Mouse (Mus musculus) forebrain, embryonic 14.5 days (tissue): ENCODE data around the gene Col15a1. TPM values are rescaled to one million over a fixed set of nuclear protein-coding genes. Genes with fewer than 3 reads are reported as not detected.

Experiments
- ATAC-seq: fragments of 200-750 bp; cut with Nextera tagmentation; 2 replicates; pipeline ENCODE4 v1.8.0; 2017; ENCODE audit warnings: mild to moderate bottlenecking, moderate library complexity
- DNase-seq: peaks from one replicate; pipeline ENCODE4 v3.0.0-alpha.2; 2015; ENCODE audit warnings: low spot score
- H3K27ac ChIP-seq: fragments of 300-500 bp; sonication (generic); 2 replicates; pipeline ENCODE4 v1.5.1; 2014; ENCODE audit warnings: low read depth, mild to moderate bottlenecking, control low read depth, low read length, moderate library complexity
- H3K27me3 ChIP-seq: fragments of 300-500 bp; sonication (generic); replicated peaks from 2 replicates; pipeline ENCODE4 v1.6.1; 2014; ENCODE audit warnings: low read length, control low read depth, mixed read lengths; ENCODE audit not compliant: control insufficient read depth, insufficient read depth
- H3K36me3 ChIP-seq: fragments of 300-500 bp; sonication (generic); 2 replicates; pipeline ENCODE4 v1.6.1; 2014; ENCODE audit warnings: low read length, control low read depth; ENCODE audit not compliant: control insufficient read depth, insufficient read depth
- H3K4me1 ChIP-seq: fragments of 300-500 bp; sonication (generic); 2 replicates; pipeline ENCODE4 v1.6.1; 2014; ENCODE audit warnings: antibody characterized with exemption, low read length, control low read depth; ENCODE audit not compliant: control insufficient read depth, insufficient read depth
- H3K4me2 ChIP-seq: fragments of 300-500 bp; sonication (generic); 2 replicates; pipeline ENCODE4 v1.6.1; 2014; ENCODE audit warnings: mild to moderate bottlenecking, control low read depth, low read length
- H3K4me3 ChIP-seq: fragments of 300-500 bp; sonication (generic); 2 replicates; pipeline ENCODE4 v1.5.1; 2014; ENCODE audit warnings: low read depth, low read length, control low read depth
- H3K9ac ChIP-seq: fragments of 300-500 bp; sonication (generic); 2 replicates; pipeline ENCODE4 v1.6.1; 2014; ENCODE audit warnings: mild to moderate bottlenecking, low read length, control low read depth, moderate library complexity
- H3K9me3 ChIP-seq: fragments of 300-500 bp; sonication (generic); replicated peaks from 2 replicates; pipeline ENCODE4 v1.6.1; 2016; ENCODE audit warnings: low read length, control low read depth, mixed read lengths; ENCODE audit not compliant: control insufficient read depth
- WGBS: fragments of 180-500 bp; shearing (Covaris S2); extraction: QIAGEN DNeasy Blood & Tissue Kit; methylation state at CpG from one replicate; pipeline ENCODE4 v1.1.7; 2014; 5-methylcytosine and 5-hydroxymethylcytosine counted together
- polyA plus RNA-seq: library from polyadenylated mRNA; unstranded; fragments of >200 nt; fragmentation: Nextera tagmentation; extraction: Ambion mirVana; gene quantifications from 2 replicates; pipeline ENCODE4 v1.2.1, GENCODE M21; 2014

Gene Col15a1
- polyA plus RNA-seq, 1 experiment from 2014 or later = 1.9 TPM

DNA sequence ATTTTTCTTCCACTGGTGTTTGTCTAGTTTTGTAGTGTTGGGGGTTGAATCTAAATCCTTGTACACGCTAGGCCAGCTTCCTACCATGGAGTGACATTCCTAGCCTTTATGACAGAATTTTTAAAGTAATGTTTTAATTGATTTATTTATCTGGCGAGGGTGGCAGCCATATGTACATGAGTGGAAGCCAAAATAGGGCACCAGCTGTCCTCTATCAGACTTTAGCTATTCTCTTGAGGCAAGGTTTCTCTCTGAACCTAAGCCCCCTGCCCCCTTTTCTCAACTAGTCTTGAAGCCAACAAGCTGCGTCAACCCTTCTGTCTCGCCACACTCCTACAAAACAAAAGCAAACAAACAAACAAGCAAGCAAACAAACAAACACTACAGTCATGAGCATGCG lies 57.6 kb downstream of the Col15a1 start:
- 72% methylated on average over 5 of the region's 5 CpGs for WGBS
- DNase-seq (peak; percentile 47), ATAC-seq (no peak)
- no peak overlapping the region for H3K27ac ChIP-seq
- H3K36me3 ChIP-seq = no peaks in the 10 kb centered on the region
- H3K4me3 ChIP-seq = no peak overlapping the region
- H3K9ac ChIP-seq = no peak overlapping the region
- no peaks in the 10 kb centered on the region for H3K9me3 ChIP-seq
- no peaks in the 10 kb centered on the region for H3K27me3 ChIP-seq
- no peaks in the 10 kb centered on the region for H3K4me1 ChIP-seq
- no peak overlapping the region for H3K4me2 ChIP-seq

DNA sequence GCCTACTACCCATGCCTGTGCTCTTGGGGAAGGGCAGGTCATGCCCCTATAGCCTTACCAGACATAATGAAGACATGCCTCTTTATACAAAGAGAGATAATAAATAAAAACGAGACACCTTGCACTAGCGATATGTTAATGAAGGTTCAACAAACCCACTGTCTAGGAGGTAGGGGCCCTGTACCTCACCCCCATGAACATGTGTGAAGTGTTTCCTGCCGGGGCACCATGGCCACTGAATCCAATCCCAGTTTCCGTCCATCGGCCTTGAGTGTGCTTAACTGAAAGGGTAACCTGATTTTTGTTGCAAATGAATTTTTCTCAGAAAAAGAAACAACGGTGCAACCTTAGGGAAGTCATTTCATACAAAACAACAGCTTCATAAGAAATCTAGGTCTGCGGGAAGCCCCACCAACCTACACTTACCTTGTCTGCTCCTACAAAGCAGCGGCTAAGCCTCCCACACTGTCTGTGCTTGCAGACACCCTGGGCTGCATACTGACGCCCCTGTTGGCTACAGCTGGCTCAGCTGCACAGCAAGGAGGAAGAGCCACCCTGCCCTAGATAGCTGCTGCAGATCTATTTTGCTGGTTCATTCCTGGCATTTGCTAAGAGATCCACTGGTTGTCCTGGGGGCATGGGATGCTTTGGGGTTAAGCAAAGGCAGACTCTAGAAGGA lies 64.6 kb downstream of the Col15a1 start:
- no peak overlapping the region for H3K27ac ChIP-seq
- no peaks in the 10 kb centered on the region for H3K9me3 ChIP-seq
- ATAC-seq (no peak), DNase-seq (no peak)
- no peaks in the 10 kb centered on the region for H3K27me3 ChIP-seq
- no peak overlapping the region for H3K4me3 ChIP-seq
- H3K9ac ChIP-seq = no peak overlapping the region
- WGBS = 83% methylated on average over 9 of the region's 9 CpGs
- H3K4me2 ChIP-seq = no peak overlapping the region
- H3K4me1 ChIP-seq = no peaks in the 10 kb centered on the region
- H3K36me3 ChIP-seq = no peaks in the 10 kb centered on the region

DNA sequence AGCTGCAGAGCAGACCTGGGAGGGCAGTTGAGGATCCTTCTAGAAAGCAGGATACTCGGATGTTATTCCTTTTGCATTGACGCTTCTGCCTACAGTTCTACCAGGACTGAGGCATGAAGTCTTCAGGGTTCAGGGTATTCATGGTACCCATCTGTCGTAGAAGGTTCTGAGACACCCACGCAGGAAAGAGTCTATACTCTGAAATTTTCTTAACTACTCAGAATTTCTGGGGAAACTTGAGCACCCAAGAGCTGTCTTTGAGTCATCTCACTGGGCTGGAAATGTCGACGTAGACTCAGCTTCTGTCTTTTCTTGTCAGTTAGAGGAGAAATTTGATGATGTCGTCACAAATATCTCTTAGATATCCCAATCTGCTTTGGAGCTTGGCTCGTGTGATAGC lies 65.8 kb downstream of the Col15a1 start:
- no peak for DNase-seq
- WGBS = 86% methylated on average over 8 of the region's 8 CpGs

DNA sequence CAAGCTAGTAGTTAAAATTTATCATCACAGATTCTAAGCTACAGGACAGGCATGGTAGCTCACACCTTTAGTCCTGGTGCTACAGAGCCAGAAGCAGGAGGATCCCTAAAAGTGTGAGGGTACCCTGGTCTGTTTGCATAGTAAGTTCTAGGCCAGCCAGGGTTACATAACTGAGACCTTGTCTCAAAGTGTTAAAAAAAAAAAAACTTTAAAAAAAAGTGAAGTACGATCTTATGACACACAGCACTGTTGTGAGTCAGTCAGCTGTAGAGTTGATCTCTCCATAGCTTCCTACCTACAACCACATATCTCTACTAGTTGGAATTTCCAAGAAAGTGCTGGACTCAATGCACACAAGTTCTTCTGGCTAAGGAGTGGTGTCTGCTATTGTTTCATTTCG lies 67.0 kb downstream of the Col15a1 start:
- Histone ChIP-seq H3K4me1 (no peaks in the 10 kb centered on the region), H3K9ac (no peak overlapping the region), H3K36me3 (no peaks in the 10 kb centered on the region), H3K9me3 (no peaks in the 10 kb centered on the region), H3K4me3 (no peak overlapping the region), H3K4me2 (no peak overlapping the region), H3K27me3 (no peaks in the 10 kb centered on the region), H3K27ac (no peak overlapping the region)
- DNase-seq (no peak), ATAC-seq (no peak)
- 86% methylated on average over 2 of the region's 2 CpGs for WGBS

More for the DNA sequence above, 65.8 kb downstream of the Col15a1 start:
- no peak overlapping the region for H3K4me2 ChIP-seq
- no peaks in the 10 kb centered on the region for H3K27me3 ChIP-seq
- H3K36me3 ChIP-seq = no peaks in the 10 kb centered on the region
- H3K9me3 ChIP-seq = no peaks in the 10 kb centered on the region
- no peak for ATAC-seq
- H3K9ac ChIP-seq = no peak overlapping the region
- H3K4me1 ChIP-seq = no peaks in the 10 kb centered on the region
- H3K4me3 ChIP-seq = no peak overlapping the region
- H3K27ac ChIP-seq = no peak overlapping the region

DNA sequence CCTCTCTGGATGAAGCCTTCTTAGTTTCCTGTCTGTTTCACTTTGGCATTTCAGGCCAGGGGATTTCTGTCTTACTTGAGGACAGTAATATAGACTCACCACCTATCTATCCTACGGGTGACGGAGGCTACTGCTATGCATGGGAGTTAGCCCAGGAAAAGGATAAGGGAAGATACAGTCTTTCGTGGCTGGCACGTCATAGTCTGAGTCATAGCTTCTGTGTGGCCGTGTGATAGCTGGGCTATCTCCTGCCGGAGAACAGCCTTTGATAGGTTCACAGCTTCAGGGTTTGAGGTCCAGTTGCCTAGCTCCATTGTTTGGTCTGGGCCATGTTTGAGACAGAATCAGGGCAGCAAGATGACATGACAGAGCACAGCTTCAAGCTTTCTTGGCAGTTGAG lies 70.4 kb downstream of the Col15a1 start:
- ATAC-seq (no peak), DNase-seq (no peak)
- no peaks in the 10 kb centered on the region for H3K4me1 ChIP-seq
- 90% methylated on average over 6 of the region's 6 CpGs for WGBS
- H3K4me2 ChIP-seq = no peak overlapping the region
- no peak overlapping the region for H3K9ac ChIP-seq
- H3K9me3 ChIP-seq = no peaks in the 10 kb centered on the region
- H3K27me3 ChIP-seq = no peaks in the 10 kb centered on the region
- H3K4me3 ChIP-seq = no peak overlapping the region
- H3K27ac ChIP-seq = no peak overlapping the region
- H3K36me3 ChIP-seq = no peaks in the 10 kb centered on the region

DNA sequence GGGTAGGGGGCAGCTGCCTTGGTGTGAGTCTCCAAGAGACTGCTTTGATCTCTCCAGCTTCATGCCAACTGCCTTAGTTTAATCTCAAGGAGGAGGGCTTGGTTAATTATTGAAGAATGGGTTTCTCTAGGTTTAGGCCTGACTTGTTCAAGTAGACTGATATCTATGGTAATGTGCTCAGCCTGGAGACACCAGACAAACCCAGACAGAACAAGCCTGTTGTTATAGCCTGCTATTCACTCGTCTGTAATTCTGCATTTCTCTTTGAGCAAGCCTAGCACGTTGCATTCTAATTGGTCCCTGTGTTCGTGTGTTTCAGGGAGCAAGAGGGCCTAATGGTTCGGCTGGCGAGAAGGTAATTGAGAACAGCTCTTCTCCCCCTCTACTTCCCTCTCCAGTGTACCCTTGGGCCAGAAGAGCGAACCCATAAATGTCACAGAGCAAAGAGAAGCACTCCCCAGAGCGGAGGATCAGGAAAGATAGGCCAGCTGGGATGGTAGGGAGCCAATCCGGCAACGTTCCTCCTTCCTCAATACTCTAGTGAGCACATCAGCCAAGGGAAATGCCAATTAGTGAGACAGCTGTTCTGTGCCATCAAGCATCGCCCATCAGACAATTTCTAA lies 71.2 kb downstream of the Col15a1 start:
- no peak overlapping the region for H3K4me2 ChIP-seq
- H3K27ac ChIP-seq = no peak overlapping the region
- H3K36me3 ChIP-seq = no peaks in the 10 kb centered on the region
- no peaks in the 10 kb centered on the region for H3K27me3 ChIP-seq
- peak; percentile 12 for DNase-seq
- no peak for ATAC-seq
- H3K4me1 ChIP-seq = no peaks in the 10 kb centered on the region
- no peak overlapping the region for H3K4me3 ChIP-seq
- H3K9ac ChIP-seq = no peak overlapping the region
- 45% methylated on average over 10 of the region's 10 CpGs for WGBS
- H3K9me3 ChIP-seq = no peaks in the 10 kb centered on the region

DNA sequence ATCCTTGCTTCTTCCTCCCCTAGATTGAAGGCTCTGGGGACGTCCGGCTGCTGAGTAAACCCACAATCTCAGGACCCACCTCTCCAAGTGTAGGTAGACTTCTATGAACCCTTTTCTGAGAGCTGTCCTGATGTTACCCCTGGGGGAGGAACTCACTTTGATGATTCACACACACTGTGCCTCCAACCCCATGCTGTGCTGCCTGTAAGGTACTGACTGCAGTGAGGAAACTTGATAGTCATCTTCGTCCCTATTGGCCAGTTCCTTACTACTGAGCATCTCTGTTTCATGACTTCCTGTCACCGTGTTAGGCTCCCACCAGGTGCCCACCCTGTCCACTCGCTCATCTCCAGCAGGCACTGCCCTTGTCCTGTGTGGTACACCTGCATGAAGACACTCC lies 72.2 kb downstream of the Col15a1 start:
- H3K4me3 ChIP-seq = no peak overlapping the region
- no peak overlapping the region for H3K9ac ChIP-seq
- H3K4me2 ChIP-seq = no peak overlapping the region
- no peaks in the 10 kb centered on the region for H3K4me1 ChIP-seq
- no peaks in the 10 kb centered on the region for H3K27me3 ChIP-seq
- DNase-seq (no peak), ATAC-seq (no peak)
- H3K27ac ChIP-seq = no peak overlapping the region
- H3K36me3 ChIP-seq = no peaks in the 10 kb centered on the region
- H3K9me3 ChIP-seq = no peaks in the 10 kb centered on the region
- 93% methylated on average over 5 of the region's 5 CpGs for WGBS

DNA sequence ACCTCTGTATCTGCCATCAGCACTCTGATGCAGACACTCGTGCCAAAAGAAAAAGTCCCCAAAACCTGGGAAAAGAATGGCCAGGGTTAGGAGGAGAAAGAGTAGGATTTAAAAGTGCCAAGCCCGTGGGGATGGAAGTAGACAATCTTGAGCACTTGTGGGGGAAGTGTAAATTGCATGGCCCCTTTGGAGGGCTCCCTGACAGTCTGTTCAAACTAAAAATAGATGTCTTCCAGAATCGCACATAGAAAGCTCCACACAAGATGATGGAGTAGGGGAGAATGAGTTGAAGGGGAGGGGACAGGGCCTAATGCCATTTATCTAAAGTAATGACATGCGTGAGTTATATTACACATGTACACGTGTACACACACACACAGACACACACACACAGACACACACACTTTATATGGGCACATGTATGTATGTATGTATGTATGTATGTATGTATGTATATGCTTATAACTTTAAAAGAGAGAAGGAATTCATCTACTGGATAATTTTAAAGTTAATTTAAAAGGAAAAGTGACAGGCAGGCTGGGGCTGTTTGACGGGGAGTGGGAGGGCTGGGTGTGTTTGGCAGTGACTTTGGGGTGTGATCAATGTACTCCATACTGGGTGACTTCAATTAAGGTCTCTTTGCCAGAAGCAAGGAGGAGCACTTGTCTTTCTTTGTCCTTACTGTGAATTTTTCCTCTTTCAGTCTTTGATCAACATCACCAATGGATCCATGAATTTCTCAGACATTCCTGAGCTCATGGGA lies 74.1 kb downstream of the Col15a1 start:
- H3K4me3 ChIP-seq = no peak overlapping the region
- no peak overlapping the region; the same call in 1 of the 2 replicates for H3K27ac ChIP-seq
- WGBS = 69% methylated on average over 6 of the region's 6 CpGs
- no peaks in the 10 kb centered on the region for H3K36me3 ChIP-seq
- DNase-seq (peak; percentile 27), ATAC-seq (no peak)
- no peaks in the 10 kb centered on the region for H3K27me3 ChIP-seq
- H3K4me2 ChIP-seq = no peak overlapping the region
- no peak overlapping the region for H3K9ac ChIP-seq
- no peaks in the 10 kb centered on the region for H3K4me1 ChIP-seq
- no peaks in the 10 kb centered on the region for H3K9me3 ChIP-seq

DNA sequence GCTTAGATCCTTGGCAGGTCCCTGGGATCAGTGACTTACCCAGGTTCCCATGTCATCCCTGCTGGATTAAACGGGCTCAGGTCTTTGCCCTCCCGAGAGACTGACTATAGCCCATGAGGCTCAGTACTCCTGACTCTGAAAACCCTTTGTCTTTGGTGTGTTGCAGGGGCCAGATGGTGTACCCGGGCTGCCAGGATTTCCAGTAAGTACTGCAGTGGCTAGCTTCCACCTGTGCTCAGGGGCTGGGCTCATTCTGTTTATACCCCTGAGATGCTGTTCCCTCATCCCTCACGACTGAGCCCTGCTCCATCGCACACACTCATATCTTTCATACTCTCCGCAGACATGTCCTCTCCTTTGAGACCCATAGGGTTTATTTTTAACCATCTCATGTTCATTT lies 76.3 kb downstream of the Col15a1 start:
- ATAC-seq = no peak
- H3K27me3 ChIP-seq = no peaks in the 10 kb centered on the region

More for the DNA sequence above, 76.3 kb downstream of the Col15a1 start:
- Histone ChIP-seq H3K36me3 (no peaks in the 10 kb centered on the region), H3K4me1 (no peaks in the 10 kb centered on the region), H3K9me3 (no peaks in the 10 kb centered on the region), H3K4me3 (no peak overlapping the region), H3K4me2 (no peak overlapping the region), H3K9ac (no peak overlapping the region), H3K27ac (no peak overlapping the region)
- 79% methylated on average over 6 of the region's 6 CpGs for WGBS
- peak; percentile 22 for DNase-seq
